Mouse (Mus musculus): Measurements from ENCODE around the gene Mrgprf.

Gene Mrgprf

GRCm38 (mm10) chr7:145314785-145315411 is 14.3 kb downstream of the Mrgprf start, which contains the start of gene Mrgprd:
Mrgprd (plus strand) TSS chr7:145314835.
- TF ChIP-seq POU5F1 (IDR thresholded peaks at IDR 0.05; ENCODE audit: borderline replicate concordance, low read length) = no peak
- no peak for TF ChIP-seq CTCF (conservative IDR thresholded peaks at IDR 0.05; ENCODE audit: low read length)
- no peak for TF ChIP-seq NANOG (IDR thresholded peaks at IDR 0.05; ENCODE audit: borderline replicate concordance, low read length)
- no peaks in the 10 kb centered on the region for H3K36me3 ChIP-seq (ENCODE audit: insufficient read depth, low read length)

GRCm38 (mm10) chr7:145317522-145317921 is 16.9 kb downstream of the Mrgprf start:
- Histone ChIP-seq H3K4me1 (replicated peaks; ENCODE audit: low read depth, low read length) (no peaks in the 10 kb centered on the region), H3K9me3 (ENCODE audit: low read length) (0 out of 2 replicates have a peak, but pooled peaks cover 1% of the 10 kb centered on the region), H3K27me3 (ENCODE audit: insufficient read depth, low read length) (peaks cover 7% of the 10 kb centered on the region; the same call in 1 of the 2 replicates), H3K4me3 (replicated peaks; ENCODE audit: low read length) (no peak overlapping the region), H3K36me3 (ENCODE audit: insufficient read depth, low read length) (no peaks in the 10 kb centered on the region)
- no peak for TF ChIP-seq NANOG (IDR thresholded peaks at IDR 0.05; ENCODE audit: borderline replicate concordance, low read length)
- TF ChIP-seq CTCF (conservative IDR thresholded peaks at IDR 0.05; ENCODE audit: low read length) = no peak
- no peak for TF ChIP-seq POU5F1 (IDR thresholded peaks at IDR 0.05; ENCODE audit: borderline replicate concordance, low read length)

More at GRCm38 (mm10) chr7:145314785-145315411, 14.3 kb downstream of the Mrgprf start, which contains the start of gene Mrgprd:
- Histone ChIP-seq H3K27me3 (ENCODE audit: insufficient read depth, low read length) (peaks cover 13% of the 10 kb centered on the region; the same call in 1 of the 2 replicates), H3K9me3 (ENCODE audit: low read length) (no peaks in the 10 kb centered on the region), H3K4me3 (replicated peaks; ENCODE audit: low read length) (no peak within 1 kb of the TSS), H3K4me1 (replicated peaks; ENCODE audit: low read depth, low read length) (no peaks in the 10 kb centered on the region)

GRCm38 (mm10) chr7:145319481-145319880 is 18.9 kb downstream of the Mrgprf start:
- Histone ChIP-seq H3K4me3 (replicated peaks; ENCODE audit: low read length) (no peak overlapping the region), H3K9me3 (ENCODE audit: low read length) (peaks cover 4% of the 10 kb centered on the region; the same call in 1 of the 2 replicates), H3K36me3 (ENCODE audit: insufficient read depth, low read length) (no peaks in the 10 kb centered on the region), H3K27me3 (ENCODE audit: insufficient read depth, low read length) (peaks cover 7% of the 10 kb centered on the region; the same call in 1 of the 2 replicates), H3K4me1 (replicated peaks; ENCODE audit: low read depth, low read length) (peaks cover 15% of the 10 kb centered on the region)
- TF ChIP-seq NANOG (IDR thresholded peaks at IDR 0.05; ENCODE audit: borderline replicate concordance, low read length) (no peak), CTCF (conservative IDR thresholded peaks at IDR 0.05; ENCODE audit: low read length) (no peak), POU5F1 (IDR thresholded peaks at IDR 0.05; ENCODE audit: borderline replicate concordance, low read length) (no peak)

GRCm38 (mm10) chr7:145323607-145324006 is 23.0 kb downstream of the Mrgprf start:
- TF ChIP-seq NANOG (IDR thresholded peaks at IDR 0.05; ENCODE audit: borderline replicate concordance, low read length) = no peak
- no peak for TF ChIP-seq CTCF (conservative IDR thresholded peaks at IDR 0.05; ENCODE audit: low read length)
- Histone ChIP-seq H3K36me3 (ENCODE audit: insufficient read depth, low read length) (no peaks in the 10 kb centered on the region), H3K27me3 (ENCODE audit: insufficient read depth, low read length) (no peaks in the 10 kb centered on the region)

GRCm38 (mm10) chr7:145325697-145326096 is 25.1 kb downstream of the Mrgprf start:
- no peak overlapping the region for H3K4me3 ChIP-seq (replicated peaks; ENCODE audit: low read length)
- H3K4me1 ChIP-seq (replicated peaks; ENCODE audit: low read depth, low read length) = peaks cover 50% of the 10 kb centered on the region
- no peak for TF ChIP-seq NANOG (IDR thresholded peaks at IDR 0.05; ENCODE audit: borderline replicate concordance, low read length)
- no peak for TF ChIP-seq POU5F1 (IDR thresholded peaks at IDR 0.05; ENCODE audit: borderline replicate concordance, low read length)
- TF ChIP-seq CTCF (conservative IDR thresholded peaks at IDR 0.05; ENCODE audit: low read length) = no peak
- no peaks in the 10 kb centered on the region for H3K27me3 ChIP-seq (ENCODE audit: insufficient read depth, low read length)
- H3K36me3 ChIP-seq (ENCODE audit: insufficient read depth, low read length) = no peaks in the 10 kb centered on the region
- peaks cover 8% of the 10 kb centered on the region for H3K9me3 ChIP-seq (ENCODE audit: low read length)

More at GRCm38 (mm10) chr7:145323607-145324006, 23.0 kb downstream of the Mrgprf start:
- Histone ChIP-seq H3K9me3 (ENCODE audit: low read length) (peaks cover 8% of the 10 kb centered on the region), H3K4me3 (replicated peaks; ENCODE audit: low read length) (no peak overlapping the region), H3K4me1 (replicated peaks; ENCODE audit: low read depth, low read length) (peaks cover 50% of the 10 kb centered on the region)

- Histone ChIP-seq H3K9me3 (ENCODE audit: low read length) (peaks cover 4% of the 10 kb centered on the region; the same call in 1 of the 2 replicates), H3K4me1 (replicated peaks; ENCODE audit: low read depth, low read length) (peaks cover 29% of the 10 kb centered on the region), H3K27me3 (ENCODE audit: insufficient read depth, low read length) (no peaks in the 10 kb centered on the region), H3K4me3 (replicated peaks; ENCODE audit: low read length) (no peak overlapping the region), H3K36me3 (ENCODE audit: insufficient read depth, low read length) (no peaks in the 10 kb centered on the region)
- TF ChIP-seq CTCF (conservative IDR thresholded peaks at IDR 0.05; ENCODE audit: low read length) = no peak
- TF ChIP-seq NANOG (IDR thresholded peaks at IDR 0.05; ENCODE audit: borderline replicate concordance, low read length) = no peak
- no peak for TF ChIP-seq POU5F1 (IDR thresholded peaks at IDR 0.05; ENCODE audit: borderline replicate concordance, low read length)
Observed at GRCm38 (mm10) chr7:145329982-145330381, 29.4 kb downstream of the Mrgprf start.

GRCm38 (mm10) chr7:145330641-145331040 is 30.0 kb downstream of the Mrgprf start:
- Histone ChIP-seq H3K4me3 (replicated peaks; ENCODE audit: low read length) (no peak overlapping the region), H3K36me3 (ENCODE audit: insufficient read depth, low read length) (no peaks in the 10 kb centered on the region), H3K4me1 (replicated peaks; ENCODE audit: low read depth, low read length) (peaks cover 23% of the 10 kb centered on the region), H3K9me3 (ENCODE audit: low read length) (peaks cover 1% of the 10 kb centered on the region; the same call in 1 of the 2 replicates), H3K27me3 (ENCODE audit: insufficient read depth, low read length) (no peaks in the 10 kb centered on the region)
- TF ChIP-seq CTCF (conservative IDR thresholded peaks at IDR 0.05; ENCODE audit: low read length) (no peak), POU5F1 (IDR thresholded peaks at IDR 0.05; ENCODE audit: borderline replicate concordance, low read length) (no peak), NANOG (IDR thresholded peaks at IDR 0.05; ENCODE audit: borderline replicate concordance, low read length) (no peak)

GRCm38 (mm10) chr7:145332376-145333041 is 31.9 kb downstream of the Mrgprf start:
- Histone ChIP-seq H3K27me3 (ENCODE audit: insufficient read depth, low read length) (no peaks in the 10 kb centered on the region), H3K4me3 (replicated peaks; ENCODE audit: low read length) (no peak overlapping the region), H3K9me3 (ENCODE audit: low read length) (no peaks in the 10 kb centered on the region), H3K4me1 (replicated peaks; ENCODE audit: low read depth, low read length) (peaks cover 6% of the 10 kb centered on the region), H3K36me3 (ENCODE audit: insufficient read depth, low read length) (no peaks in the 10 kb centered on the region)
- TF ChIP-seq CTCF (conservative IDR thresholded peaks at IDR 0.05; ENCODE audit: low read length) (no peak), POU5F1 (IDR thresholded peaks at IDR 0.05; ENCODE audit: borderline replicate concordance, low read length) (no peak)

Data from E14TG2a.4 (cell line).